Mouse (Mus musculus) retina, adult 2 months (tissue): ENCODE measurements around the gene Ssbp1.

Experiments used
- DNase-seq: peaks from one replicate; pipeline ENCODE4 v3.0.0-alpha.2; 2012; ENCODE audit warnings: low read depth, low spot score

Gene Ssbp1

DNA sequence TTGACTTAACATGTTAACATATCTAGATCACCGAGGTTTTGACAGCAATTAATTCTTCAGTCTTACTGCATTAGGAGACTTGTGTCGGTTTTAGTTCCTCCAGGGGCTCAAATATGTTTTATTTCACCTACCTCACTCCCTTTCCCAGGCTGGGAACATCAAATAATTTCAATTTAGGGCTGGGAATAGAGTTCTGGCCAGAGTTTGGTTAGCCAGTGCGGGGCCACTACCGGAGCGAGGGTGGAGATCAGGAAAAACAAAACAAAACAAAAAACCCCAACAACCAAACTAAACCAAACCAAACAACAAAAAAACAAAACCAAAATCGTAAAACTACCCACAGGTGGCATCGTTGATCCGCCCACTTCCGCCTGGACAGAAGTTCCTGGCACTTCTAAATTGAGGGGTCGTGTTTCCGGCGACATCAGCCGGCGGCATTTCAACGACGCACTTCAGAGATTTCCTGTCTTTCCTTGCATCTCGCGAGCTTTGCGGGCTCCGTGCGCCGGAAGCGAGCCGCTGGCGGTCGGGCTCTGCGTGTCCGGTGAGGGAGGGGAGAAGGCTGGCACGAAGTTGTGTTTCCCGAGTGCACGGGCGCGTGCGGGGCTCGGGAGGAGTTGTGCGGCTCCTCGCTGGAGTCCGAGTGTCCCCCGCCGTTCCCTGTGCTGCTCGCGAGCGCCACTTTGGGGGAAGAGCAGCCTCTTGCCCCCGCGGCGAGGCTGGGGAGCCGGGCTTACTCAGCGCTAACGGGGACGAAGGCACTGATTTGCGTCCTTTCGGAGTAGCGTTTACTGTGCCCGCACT lies at the start of gene Ssbp1:
TSS of gene Ssbp1 (plus strand) at position 437 of the 804 bp plus-strand sequence.
- peak; percentile 93 for DNase-seq

- DNase-seq = no peak
Observed at GRCm38 (mm10) chr6:40423013-40423412, 48.1 kb upstream of the Ssbp1 start.

DNA sequence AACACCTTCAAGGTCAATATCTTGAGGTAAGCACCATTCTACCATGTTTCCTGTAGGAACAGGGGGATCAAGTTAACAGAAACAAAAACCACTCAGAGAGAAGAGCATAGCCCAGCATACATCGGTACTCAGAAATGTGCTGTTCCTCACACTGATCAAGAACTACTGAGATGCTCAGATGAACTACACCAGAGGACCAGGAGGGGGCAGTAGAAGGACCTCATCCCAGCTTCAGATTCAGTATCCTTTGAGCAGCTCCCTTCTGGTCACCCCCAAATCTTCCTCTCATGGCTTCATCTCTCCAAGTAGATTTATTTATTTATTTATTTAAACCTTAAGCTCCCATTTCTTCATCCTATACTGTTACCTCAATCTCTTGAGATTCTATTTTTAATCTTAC lies 47.4 kb upstream of the Ssbp1 start:
- DNase-seq = no peak

DNA sequence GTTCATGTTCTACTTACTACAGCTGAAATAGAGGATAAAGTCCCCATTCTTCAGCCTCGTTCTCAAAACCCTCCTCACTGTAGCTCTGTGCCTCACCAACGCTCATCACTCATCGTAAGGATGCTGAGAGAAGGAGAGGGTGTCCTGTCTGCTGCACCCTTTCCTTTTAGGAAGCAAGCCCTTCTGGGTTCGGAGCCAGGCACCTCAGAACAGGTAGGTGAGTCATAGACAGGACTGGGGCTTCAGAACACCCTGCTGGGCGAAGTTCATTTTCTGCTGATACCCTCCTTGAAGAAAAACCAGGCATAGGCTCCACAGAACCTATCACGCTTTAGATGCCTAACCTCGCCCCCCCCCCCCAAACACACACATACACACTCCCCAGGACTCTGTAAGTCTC lies 43.7 kb upstream of the Ssbp1 start:
- no peak for DNase-seq

- no peak for DNase-seq
Observed at GRCm38 (mm10) chr6:40428696-40429095, 42.5 kb upstream of the Ssbp1 start.

DNA sequence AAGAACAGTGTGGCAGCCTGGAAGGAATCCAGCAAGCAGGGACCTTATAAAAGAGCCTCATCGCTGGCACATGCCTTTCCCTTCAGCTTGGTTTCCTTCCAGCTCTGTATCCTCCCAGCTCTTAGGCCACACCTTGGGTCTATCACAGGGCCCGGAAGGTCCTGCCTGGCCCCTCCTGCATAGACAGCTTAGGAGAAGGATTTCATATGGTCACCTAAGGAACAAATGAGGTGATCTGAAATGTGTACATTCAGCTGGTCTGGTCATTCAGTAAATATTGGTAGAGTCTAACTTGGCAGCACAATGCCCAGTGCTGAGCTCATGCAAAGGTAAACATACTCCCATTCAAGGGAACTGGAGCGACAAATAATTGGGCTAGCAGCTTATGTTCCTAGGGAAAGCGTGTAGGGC lies 41.6 kb upstream of the Ssbp1 start:
- DNase-seq = no peak

DNA sequence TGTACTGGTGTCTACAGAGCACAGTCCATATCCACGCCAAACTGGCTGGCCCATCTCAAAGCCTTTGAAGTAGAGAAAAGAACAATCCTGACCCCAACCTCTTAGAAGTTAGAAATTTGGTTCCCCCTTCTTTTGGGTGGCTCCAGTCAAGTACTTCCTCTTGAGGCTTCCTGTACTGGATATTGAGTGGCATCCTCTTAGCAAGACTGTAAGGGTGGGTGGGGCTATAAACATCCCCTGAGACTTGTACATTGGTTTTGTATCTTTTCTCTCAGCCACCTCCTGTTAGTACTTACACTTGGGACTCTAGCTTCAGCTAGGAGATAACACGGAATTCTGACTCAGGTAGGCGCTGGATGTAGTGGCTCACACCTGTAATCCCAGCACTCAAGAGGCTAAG lies 40.9 kb upstream of the Ssbp1 start:
- no peak for DNase-seq

DNA sequence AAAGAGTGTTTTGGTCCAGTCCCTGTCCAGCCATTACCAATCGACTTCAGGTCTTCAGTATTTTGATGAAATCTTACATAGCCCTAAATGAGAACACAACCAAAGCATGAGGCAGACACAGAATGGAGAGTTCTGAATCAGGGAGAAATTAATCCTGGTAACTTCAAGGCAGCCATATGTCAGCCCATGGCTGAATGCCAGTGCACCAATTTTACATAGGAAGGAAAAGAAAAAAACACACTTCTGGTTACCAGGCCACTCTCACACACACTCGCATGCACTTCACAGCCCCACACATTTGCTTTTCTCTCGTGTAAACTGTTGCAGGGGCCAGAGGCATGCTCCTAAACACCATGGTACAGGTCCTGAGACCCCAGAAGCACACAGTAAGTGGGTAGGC lies 40.3 kb upstream of the Ssbp1 start:
- DNase-seq = no peak

- DNase-seq = no peak
Observed at GRCm38 (mm10) chr6:40431356-40431755, 39.8 kb upstream of the Ssbp1 start.

- no peak for DNase-seq
Observed at GRCm38 (mm10) chr6:40431812-40432211, 39.3 kb upstream of the Ssbp1 start.

- no peak for DNase-seq
Observed at GRCm38 (mm10) chr6:40432346-40433275, 38.5 kb upstream of the Ssbp1 start.

DNA sequence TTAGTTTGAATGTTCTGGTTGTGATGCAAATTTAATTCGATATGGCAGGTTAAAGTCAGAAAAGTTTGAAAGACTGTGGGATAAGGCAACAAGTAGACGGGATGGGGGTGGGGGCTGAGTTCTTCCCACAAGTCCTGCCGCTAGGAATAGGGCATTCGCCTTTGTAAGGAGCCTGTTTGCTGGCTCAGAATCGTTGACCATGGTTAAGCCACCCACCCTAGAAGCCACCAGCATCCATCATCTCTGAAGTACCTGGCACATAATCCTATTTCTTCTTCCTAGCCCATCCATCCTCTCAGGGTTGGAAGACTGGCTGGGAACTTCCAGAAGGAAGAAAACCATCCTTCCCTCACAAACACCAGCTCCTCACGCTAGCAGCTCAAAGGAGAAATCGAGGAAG lies 36.5 kb upstream of the Ssbp1 start:
- DNase-seq = no peak

DNA sequence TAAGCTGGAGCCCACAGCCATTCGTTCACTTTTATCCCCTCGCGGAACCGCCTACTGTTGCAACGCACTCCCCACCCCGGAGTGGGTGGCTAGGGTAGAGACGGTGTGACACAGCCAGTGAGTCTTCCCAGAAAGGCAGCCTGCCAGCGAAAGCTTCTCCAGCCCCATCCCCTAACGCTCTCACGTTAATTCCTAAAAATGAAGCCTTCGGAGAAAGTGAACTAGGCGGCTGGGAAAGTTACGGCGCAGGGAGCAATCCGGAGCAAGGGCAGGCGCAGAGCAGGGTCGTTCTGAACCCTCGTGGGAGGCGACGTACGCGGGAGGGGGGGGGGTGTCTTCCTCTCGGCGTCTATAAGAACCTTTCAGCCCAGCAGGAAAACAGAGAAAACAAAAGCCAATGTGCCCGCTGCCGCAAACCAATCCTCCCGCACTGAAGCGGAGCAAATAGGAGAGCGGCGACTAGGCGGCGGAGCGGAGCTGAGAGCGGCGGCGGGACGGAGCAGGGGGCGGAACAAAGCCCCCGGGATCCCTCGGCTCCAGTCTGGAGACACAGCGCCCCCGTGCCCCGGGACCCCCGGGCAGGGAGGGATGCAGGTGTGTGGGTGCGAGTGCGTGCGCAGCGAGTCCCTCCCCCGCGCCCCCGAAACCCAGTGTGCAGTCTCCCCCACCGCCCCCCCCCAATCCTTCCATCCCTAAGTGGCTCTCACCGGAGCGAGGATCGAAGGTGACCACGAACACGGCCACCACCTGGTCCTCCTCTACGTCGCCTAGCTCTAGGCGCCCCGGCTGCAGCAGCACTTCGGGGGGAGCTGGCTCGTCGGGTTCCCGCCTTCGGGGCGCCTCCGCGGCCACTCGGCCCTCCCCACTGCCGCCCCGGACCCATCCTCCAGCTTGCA lies 35.8 kb upstream of the Ssbp1 start:
- no peak for DNase-seq

- DNase-seq = peak; percentile 39
Observed at GRCm38 (mm10) chr6:40436047-40436483, 35.1 kb upstream of the Ssbp1 start, which contains the start of gene E330009J07Rik. Gene E330009J07Rik (minus strand): TSS chr6:40436135.

DNA sequence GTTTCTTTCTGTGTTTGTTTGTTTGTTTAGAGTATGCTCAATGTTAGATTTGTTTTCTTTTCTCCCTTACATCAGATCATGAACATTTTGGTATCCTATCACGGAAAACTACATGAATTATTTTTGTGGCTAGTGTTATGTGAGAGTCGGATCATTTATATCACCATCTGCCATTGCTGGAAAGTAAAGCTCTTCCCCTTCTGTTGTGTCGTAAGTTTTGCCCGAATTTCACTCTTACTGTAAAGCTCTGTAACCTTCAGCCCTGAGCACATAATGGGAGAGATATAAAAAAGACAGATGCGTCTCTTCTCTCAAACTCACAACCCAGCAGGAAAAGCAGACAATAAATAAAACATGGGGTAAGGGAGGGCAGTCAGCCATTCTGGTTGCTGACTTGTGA lies 32.2 kb upstream of the Ssbp1 start, which contains the start of gene Wee2:
TSS of gene Wee2 (plus strand) at position 153 of the 400 bp plus-strand sequence.
- DNase-seq = no peak

DNA sequence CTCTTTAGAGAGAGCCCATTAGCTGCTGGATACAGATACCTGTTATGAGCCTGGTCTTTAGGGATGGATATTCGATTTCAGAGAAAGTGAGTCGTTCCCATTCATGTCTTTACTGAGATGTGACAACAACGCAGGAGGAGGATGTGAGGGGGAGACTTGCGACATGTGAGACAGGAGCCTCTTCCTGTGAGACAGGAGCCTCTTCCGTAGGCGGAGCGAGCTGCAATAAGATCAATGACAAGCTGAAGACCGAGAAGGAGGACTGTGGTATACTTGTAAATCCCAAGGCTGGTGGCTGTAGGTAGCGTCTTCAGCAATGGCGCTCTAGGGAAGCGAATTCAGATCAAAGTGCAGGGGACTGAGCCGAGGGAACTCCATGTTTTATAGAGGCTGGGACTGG lies 31.4 kb upstream of the Ssbp1 start:
- DNase-seq = no peak

DNA sequence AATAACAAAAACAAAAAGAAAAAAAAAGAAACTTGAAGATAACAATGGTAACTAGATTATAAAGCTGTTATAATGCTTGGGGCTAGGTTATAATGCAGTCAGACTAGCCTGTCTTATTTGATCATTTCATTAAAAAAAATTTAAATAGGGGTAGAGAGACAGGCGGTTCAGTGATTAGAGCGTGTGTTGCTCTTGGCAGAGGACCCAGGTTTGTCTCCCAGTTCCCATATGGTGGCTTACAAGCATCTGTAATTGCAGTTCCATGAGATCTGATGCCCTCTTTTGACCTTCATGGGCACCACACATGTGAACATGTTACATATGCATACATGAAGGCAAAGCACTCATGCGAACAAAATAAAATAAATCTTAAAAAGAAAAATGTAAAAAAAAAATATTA lies 29.9 kb upstream of the Ssbp1 start:
- DNase-seq = no peak

DNA sequence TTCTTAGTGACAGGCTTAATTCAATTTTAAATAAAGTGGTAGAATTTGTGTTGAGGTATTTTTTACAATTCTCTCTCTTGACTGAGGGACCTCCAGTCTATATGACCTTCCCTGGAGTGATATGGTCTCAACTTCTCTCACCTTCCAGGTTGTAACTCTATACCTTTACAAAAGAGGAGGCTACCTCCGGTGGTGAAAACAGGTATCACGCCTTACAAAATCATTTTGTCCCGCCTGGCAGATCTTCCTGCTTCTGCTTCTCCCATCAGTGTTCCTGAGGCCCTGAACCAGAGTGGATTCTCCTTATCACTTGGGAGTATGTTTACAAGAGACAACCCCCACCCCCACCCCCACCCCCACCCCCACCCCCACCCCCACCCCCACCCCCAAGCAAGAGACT lies 29.4 kb upstream of the Ssbp1 start:
- DNase-seq = no peak

DNA sequence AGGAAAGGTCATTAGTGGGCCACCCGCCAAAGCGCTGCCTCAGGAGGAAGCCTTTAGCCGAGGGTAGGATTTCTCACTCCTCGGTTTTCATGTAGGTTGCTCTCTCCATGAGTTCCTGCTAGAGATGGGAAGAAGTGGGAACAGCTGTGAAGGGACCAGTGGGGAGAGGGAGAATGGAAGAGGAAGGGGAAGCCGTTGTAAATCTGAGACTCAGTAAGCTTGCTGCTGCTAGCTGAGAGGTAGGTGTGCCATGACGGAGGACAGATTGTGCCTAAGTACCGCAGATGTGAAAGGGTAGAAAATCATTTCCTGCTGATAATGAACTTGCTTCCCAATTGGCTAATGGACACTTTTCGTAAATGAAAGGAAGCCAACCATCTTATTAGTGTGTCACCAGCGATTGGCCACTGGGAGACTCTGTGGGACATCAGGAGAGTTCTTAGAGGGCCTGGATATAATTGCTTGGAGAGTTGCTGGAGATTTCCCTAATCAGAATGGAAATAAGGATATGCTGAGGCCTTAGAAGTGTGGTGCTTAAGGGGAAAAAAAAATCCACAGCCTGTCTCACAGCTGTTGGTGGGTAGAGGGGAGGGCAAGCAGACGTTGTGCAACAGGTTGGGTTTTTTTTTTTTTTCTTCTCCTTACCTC lies 27.7 kb upstream of the Ssbp1 start:
- DNase-seq = no peak

DNA sequence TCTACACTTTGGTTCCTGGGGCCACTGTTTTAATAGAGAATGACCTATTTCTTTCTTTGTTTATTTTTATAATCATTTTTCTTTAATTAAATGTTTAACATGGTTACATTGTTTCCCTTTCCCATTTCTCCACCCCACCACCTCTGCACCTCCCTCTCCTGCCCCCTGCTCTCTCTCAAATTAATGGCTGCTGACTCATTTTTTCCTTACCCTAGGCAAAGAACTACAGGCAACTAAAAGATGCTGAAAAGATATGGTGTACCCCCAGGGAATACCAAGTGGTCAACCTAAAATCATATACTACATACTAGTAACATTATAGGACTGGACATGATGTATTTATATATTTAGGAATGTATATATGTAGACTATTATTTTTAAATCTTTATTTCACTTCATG lies 22.5 kb upstream of the Ssbp1 start:
- DNase-seq = no peak
